Mouse (Mus musculus) neural tube, embryonic 12.5 days (tissue): ENCODE data around the gene Tspan17. TPM values are rescaled to one million over a fixed set of nuclear protein-coding genes. Genes with fewer than 3 reads are reported as not detected.
A peak's percentile ranks its signal among the peaks of the same experiment; 100 is the strongest.
"Not testable (repeated sequence)": the region's sequence is repeated elsewhere in the genome, so short reads cannot be mapped to it uniquely, and the experiment has no call there.

ENCODE experiments used
- ATAC-seq: fragments of 200-750 bp; cut with Nextera tagmentation; 2 replicates; pipeline ENCODE4 v1.8.0; 2017; ENCODE audit warnings: low read depth, mild to moderate bottlenecking, moderate TSS enrichment, moderate library complexity; ENCODE audit not compliant: low FRiP score
- H3K27ac ChIP-seq: fragments of 300-500 bp; sonication (generic); 2 replicates; pipeline ENCODE4 v1.5.1; 2016
- H3K27me3 ChIP-seq: fragments of 300-500 bp; sonication (generic); replicated peaks from 2 replicates; pipeline ENCODE4 v1.6.1; 2016; ENCODE audit warnings: mild to moderate bottlenecking
- H3K36me3 ChIP-seq: fragments of 300-500 bp; sonication (generic); 2 replicates; pipeline ENCODE4 v1.6.1; 2016; ENCODE audit warnings: mild to moderate bottlenecking
- H3K4me1 ChIP-seq: fragments of 300-500 bp; sonication (generic); 2 replicates; pipeline ENCODE4 v1.6.1; 2016
- H3K4me2 ChIP-seq: fragments of 300-500 bp; sonication (generic); replicated peaks from 2 replicates; pipeline ENCODE4 v1.6.1; 2016; ENCODE audit warnings: mild to moderate bottlenecking
- H3K4me3 ChIP-seq: fragments of 300-500 bp; sonication (generic); 2 replicates; pipeline ENCODE4 v1.5.1; 2016
- H3K9ac ChIP-seq: fragments of 300-500 bp; sonication (generic); 2 replicates; pipeline ENCODE4 v1.6.1; 2016; ENCODE audit warnings: mild to moderate bottlenecking
- H3K9me3 ChIP-seq: fragments of 300-500 bp; sonication (generic); 2 replicates; pipeline ENCODE4 v1.6.1; 2016; ENCODE audit warnings: mild to moderate bottlenecking
- WGBS: fragments of 180-500 bp; shearing (Covaris S2); methylation state at CpG from one replicate; pipeline ENCODE4 v1.1.7; 2016; 5-methylcytosine and 5-hydroxymethylcytosine counted together
- polyA plus RNA-seq: library from polyadenylated mRNA; unstranded; fragments of >200 nt; fragmentation: Nextera tagmentation; extraction: Ambion mirVana; gene quantifications from 2 replicates; pipeline ENCODE4 v1.2.1, GENCODE M21; 2016

Gene Tspan17
- polyA plus RNA-seq, 1 experiment from 2014 or later, result 59.0 TPM

DNA sequence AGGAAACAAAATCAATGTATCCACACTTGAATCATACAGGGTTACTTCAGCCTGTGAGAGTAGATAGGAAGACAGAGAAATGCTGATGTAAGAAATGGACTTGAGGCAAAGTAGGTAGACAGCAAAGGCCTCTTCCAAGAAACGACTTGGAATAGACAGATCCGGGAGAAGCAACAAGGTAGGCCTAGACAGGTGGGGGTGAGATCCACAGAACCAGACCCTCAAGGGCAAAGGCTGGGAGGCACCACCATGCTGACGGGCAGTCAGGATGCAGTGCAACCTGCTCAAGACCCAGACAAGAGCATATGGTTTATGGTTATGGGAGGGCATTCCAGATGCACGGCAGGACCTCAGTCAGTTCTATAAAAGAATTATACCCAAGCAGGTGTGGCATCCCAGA lies 22.2 kb upstream of the Tspan17 start:
- no peak for ATAC-seq
- no peak overlapping the region for H3K4me2 ChIP-seq
- peaks cover 14% of the 10 kb centered on the region for H3K4me1 ChIP-seq
- H3K9me3 ChIP-seq, result no peaks in the 10 kb centered on the region
- H3K27me3 ChIP-seq, result peaks cover 53% of the 10 kb centered on the region
- WGBS, result 83% methylated on average over 4 of the region's 4 CpGs
- H3K27ac ChIP-seq, result no peak overlapping the region
- H3K9ac ChIP-seq, result no peak overlapping the region
- no peaks in the 10 kb centered on the region for H3K36me3 ChIP-seq
- H3K4me3 ChIP-seq, result no peak overlapping the region

DNA sequence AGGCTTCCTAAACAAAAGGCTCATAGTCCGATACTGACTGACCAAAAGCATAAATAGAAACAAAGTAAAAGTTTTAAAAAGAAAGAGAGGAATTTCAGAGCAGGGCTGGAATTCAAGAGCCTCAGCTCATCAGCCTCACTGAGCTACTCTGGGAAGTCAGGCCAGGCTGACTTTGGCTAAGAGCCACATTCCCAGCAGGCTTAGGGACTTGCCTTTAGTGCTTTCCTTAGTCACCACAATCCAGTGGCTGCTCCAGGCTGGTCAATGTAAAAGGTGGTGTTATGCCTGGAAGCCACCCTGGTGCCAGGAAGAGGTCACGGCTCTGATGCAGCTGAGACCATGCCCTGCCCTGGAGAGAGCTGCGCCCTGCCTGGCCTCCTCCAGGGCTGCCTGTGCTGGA lies 8.6 kb upstream of the Tspan17 start:
- no peak for ATAC-seq
- H3K36me3 ChIP-seq, result no peaks in the 10 kb centered on the region
- 83% methylated on average over 3 of the region's 3 CpGs for WGBS
- no peak overlapping the region for H3K9ac ChIP-seq
- H3K4me1 ChIP-seq, result no peaks in the 10 kb centered on the region
- no peaks in the 10 kb centered on the region for H3K9me3 ChIP-seq
- no peaks in the 10 kb centered on the region for H3K27me3 ChIP-seq
- no peak overlapping the region for H3K4me2 ChIP-seq
- H3K4me3 ChIP-seq, result no peak overlapping the region
- H3K27ac ChIP-seq, result no peak overlapping the region

DNA sequence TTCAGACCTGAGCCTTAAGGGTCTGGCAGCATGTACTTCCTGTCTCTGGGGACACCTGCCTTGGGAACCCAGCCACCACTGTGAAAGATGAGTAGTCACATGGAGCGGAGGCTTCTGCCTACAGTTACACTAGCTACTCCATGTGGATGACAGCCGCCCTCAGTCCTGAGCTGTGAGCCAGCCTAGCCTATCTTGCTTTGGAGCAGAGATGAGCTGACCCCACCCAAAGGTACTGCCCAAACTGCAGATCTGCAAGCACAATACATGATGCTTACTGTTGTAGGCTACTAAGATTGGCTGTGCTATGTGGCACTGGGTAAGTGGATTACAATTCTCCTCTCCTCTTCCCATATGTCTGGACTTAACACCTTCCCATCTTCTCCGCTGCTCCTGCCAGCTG lies 8.1 kb upstream of the Tspan17 start:
- Histone ChIP-seq H3K9ac (no peak overlapping the region), H3K4me1 (no peaks in the 10 kb centered on the region), H3K4me2 (no peak overlapping the region), H3K4me3 (no peak overlapping the region), H3K9me3 (no peaks in the 10 kb centered on the region), H3K27ac (no peak overlapping the region), H3K36me3 (no peaks in the 10 kb centered on the region), H3K27me3 (no peaks in the 10 kb centered on the region)
- 90% methylated on average over 3 of the region's 3 CpGs for WGBS
- ATAC-seq, result no peak

DNA sequence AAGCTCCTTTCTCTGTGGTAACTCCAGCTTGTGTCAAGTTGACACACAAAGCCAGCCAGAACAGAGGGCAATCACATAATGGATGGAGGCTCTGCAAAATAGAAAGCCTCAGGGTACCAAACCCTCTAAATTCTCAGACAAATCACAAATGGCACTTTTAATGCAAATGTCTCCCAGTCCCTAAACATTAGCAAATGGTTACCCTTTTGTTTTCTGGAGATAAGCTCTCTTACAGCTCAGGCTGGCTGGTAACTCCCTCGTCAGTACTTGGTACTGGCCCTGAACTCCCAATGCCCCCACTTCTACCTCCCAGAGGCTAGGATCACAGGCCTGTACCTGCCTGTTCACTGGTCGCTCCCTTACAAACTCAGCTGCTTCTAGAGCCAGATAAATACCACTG lies 5.9 kb upstream of the Tspan17 start:
- Histone ChIP-seq H3K36me3 (no peaks in the 10 kb centered on the region), H3K9ac (no peak overlapping the region), H3K27me3 (no peaks in the 10 kb centered on the region), H3K4me3 (no peak overlapping the region), H3K27ac (no peak overlapping the region), H3K4me2 (no peak overlapping the region), H3K4me1 (no peaks in the 10 kb centered on the region), H3K9me3 (no peaks in the 10 kb centered on the region)
- no peak for ATAC-seq
- whole genome bisulfite sequencing, result 34% methylated on average over 2 of the region's 2 CpGs

DNA sequence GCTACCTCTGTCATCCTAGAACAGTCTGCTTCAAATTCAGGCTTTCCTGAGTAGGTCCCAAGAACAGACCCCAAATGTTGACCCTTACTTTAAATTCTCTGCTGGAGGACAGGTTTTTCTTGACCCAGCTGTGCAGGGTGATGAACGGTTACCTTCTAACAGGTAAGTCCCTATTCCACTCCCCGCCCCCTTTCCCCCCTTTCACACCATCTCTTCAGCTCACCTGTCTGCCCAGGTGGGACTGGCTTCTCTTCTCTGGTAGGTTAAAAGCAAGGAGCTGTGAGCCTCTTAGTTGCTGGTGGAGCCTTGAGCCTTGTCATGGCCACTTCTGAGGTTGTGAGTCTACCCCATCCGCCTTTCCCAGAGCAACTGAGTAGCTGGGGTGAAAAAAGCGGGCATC lies 5.5 kb upstream of the Tspan17 start, which contains the start of gene Eif4e1b:
Eif4e1b (plus strand) TSS at position 301 of the 400 bp plus-strand sequence.
- 87% methylated on average over 4 of the region's 4 CpGs for WGBS
- no peaks in the 10 kb centered on the region for H3K36me3 ChIP-seq
- H3K4me3 ChIP-seq, result no peak within 1 kb of the TSS
- no peak within 1 kb of the TSS for H3K9ac ChIP-seq
- no peak within 1 kb of the TSS for H3K4me2 ChIP-seq
- H3K27ac ChIP-seq, result no peak within 1 kb of the TSS
- H3K4me1 ChIP-seq, result no peaks in the 10 kb centered on the region
- H3K9me3 ChIP-seq, result no peaks in the 10 kb centered on the region
- no peak for ATAC-seq
- no peaks in the 10 kb centered on the region for H3K27me3 ChIP-seq

DNA sequence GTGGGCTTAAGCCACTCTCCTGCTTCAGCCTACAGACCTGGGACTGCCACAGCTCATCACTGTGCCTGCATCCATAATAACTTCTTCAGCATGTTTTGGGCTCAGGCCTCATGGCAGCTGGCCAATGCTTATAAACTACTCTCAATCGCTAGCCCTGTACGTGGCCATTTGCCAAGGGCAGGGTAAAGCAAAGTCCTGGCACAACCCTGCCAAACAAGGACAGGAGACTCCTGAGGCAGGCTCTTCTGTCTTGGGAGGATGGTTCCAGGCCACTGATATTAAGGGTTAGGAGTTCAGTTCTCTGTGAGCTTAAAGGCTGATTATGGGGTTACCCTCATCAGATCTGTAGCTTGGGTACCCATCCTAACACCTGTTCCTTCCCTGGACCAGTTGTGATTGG lies 1.6 kb upstream of the Tspan17 start:
- whole genome bisulfite sequencing, result 66% methylated on average over 2 of the region's 2 CpGs
- not testable (repeated sequence) for ATAC-seq, H3K9me3 ChIP-seq, H3K36me3 ChIP-seq, H3K4me2 ChIP-seq, H3K9ac ChIP-seq, H3K4me3 ChIP-seq, H3K27ac ChIP-seq
- Histone ChIP-seq H3K4me1 (peaks cover 14% of the 10 kb centered on the region; the same call in 1 of the 2 replicates), H3K27me3 (peaks cover 11% of the 10 kb centered on the region)

DNA sequence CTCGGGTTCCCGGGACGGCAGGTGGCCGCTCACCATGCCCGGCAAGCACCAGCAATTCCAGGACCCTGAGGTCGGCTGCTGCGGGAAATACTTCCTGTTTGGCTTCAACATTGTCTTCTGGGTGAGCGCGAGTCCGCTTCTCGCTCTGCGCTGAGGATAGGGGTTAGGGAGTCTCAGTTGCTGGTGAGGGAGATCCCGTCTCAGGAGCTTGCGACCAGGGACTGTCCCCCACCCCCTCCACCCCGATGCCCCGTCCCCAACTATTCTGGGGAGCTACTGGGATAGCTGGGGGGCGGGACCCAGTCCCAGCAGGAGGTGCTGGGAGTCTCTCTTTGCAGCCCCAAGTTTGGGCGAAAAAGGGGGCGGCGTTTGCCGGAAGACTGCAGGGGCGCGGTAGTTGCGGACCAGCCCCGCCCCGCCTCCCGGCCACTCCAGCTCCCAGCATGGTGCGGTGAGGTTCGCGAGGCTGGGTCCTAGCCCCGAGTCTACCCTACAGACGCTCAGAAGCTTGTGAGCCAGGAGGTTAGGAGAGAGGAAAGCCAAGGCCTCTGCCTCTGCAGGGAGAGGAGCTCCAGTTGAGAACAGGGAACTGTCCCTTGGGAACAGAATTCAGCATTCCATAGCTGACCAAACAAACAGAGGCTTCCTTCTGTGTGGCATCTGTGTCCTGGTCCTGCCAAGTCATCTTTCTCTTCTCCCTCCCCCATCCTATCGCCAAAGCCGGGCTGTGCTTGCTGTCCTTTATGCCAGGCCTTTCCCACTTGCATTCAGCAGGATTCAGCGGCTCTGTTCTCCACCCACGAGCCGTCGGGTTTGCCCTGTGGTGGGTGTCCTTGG lies 602 bp downstream of the Tspan17 start:
- WGBS, result 2% methylated on average over 38 of the region's 38 CpGs

DNA sequence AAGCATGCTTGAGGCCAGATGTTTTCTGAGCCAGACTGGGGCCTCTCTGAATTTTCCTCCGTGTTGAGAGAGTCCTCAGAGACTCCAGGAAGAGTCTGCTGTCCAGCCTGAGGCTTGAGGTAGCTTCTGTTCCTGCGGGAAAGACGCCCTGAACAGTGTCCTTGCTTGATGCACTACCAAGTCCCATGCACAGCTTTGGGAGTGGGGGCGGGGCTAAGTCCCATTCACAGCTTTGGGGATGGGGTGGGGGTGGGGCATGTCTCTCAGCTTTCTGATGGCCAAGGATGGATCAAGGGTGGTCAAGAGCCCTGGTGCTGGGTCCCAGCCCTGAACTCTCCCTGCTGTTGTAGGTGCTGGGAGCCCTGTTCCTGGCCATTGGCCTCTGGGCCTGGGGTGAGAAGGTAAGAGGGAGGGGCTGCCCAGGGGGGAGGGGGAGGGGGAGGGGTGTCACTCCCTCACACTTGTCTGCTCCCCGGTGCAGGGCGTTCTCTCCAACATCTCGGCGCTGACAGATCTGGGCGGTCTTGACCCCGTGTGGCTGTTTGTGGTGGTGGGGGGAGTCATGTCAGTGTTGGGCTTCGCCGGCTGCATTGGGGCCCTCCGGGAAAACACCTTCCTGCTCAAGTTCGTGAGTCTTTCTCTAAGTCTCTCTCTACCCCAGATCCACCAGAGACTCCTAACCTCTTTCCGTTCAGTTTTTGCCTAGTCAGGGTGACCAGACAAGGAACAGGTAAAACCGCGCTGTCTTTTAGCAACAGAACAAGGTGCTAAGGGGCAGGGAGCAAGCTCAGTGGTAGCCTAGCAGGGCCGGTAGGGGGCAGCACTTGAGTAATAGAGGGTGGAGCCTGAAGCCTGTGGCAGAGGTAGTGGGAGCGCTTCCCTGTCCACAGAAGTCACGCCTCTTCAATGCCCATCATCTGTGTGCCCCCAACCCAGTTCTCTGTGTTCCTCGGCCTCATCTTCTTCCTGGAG lies 3.4 kb downstream of the Tspan17 start:
- Histone ChIP-seq H3K4me1 (peaks cover 14% of the 10 kb centered on the region; the same call in 1 of the 2 replicates), H3K4me2 (no peak overlapping the region), H3K27ac (no peak overlapping the region), H3K9ac (no peak overlapping the region), H3K36me3 (no peaks in the 10 kb centered on the region), H3K9me3 (no peaks in the 10 kb centered on the region), H3K27me3 (peaks cover 21% of the 10 kb centered on the region), H3K4me3 (no peak overlapping the region)
- WGBS, result 17% methylated on average over 21 of the region's 21 CpGs
- ATAC-seq, result no peak

More for the DNA sequence above, 602 bp downstream of the Tspan17 start:
- peak; percentile 56 for ATAC-seq
- H3K9ac ChIP-seq, result peak overlapping the region; percentile 49
- H3K27me3 ChIP-seq, result peaks cover 12% of the 10 kb centered on the region
- no peaks in the 10 kb centered on the region for H3K36me3 ChIP-seq
- H3K4me2 ChIP-seq, result peak overlapping the region; percentile 77
- H3K4me3 ChIP-seq, result peak overlapping the region; percentile 50
- no peaks in the 10 kb centered on the region for H3K9me3 ChIP-seq
- H3K4me1 ChIP-seq, result peaks cover 14% of the 10 kb centered on the region; the same call in 1 of the 2 replicates
- no peak overlapping the region for H3K27ac ChIP-seq

DNA sequence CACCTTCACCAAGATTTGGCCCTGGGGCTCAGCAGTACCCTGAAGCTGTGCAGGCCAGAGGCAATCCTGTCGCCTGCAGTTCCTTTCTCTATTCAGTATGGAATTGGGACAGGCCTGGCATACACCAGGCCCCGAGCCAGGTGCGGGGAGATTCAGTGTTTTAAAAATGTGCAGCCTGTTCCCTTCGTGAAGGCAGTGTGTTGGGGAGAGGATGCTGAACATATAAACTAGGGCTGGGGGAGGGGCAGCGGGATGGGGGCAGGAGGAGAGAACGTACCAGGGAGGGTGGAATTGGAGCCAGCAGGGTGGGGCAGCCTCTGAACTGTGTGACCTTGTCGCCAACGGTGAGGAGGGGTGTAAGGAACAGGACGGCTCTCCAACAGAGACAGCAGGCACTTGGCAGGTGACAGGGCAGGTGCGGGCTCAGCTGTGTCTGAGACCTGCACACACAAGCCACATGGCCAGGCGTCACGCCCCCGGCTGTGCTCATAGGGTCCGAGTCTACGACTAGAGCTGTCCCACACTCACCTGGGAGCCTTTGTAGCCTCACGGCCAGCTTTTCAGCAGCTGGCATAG lies 4.9 kb downstream of the Tspan17 start:
- 79% methylated on average over 16 of the region's 16 CpGs for WGBS
- H3K9ac ChIP-seq, result no peak overlapping the region
- no peak overlapping the region for H3K4me2 ChIP-seq
- peaks cover 12% of the 10 kb centered on the region; the same call in 1 of the 2 replicates for H3K4me1 ChIP-seq
- no peak overlapping the region for H3K4me3 ChIP-seq
- no peaks in the 10 kb centered on the region for H3K9me3 ChIP-seq
- peaks cover 25% of the 10 kb centered on the region for H3K27me3 ChIP-seq
- H3K36me3 ChIP-seq, result no peaks in the 10 kb centered on the region
- no peak overlapping the region for H3K27ac ChIP-seq
- no peak for ATAC-seq

DNA sequence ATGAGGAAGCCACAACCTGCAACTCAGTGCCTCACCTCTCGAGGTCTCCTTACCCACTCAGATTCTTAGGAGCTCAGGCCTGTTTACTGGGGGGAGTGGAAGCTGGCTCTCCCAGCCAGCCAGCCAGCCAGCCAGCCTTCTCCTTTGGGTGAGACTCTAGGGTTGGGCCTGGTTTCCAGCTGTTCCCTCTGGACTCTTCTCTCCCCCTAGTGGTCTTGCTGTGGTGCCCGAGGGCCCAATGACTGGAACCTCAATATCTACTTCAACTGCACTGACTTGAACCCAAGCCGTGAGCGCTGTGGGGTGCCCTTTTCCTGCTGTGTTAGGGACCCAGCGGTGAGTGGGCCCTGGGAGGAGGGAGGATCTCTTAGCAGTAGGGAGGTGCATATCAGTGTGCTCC lies 5.7 kb downstream of the Tspan17 start:
- Histone ChIP-seq H3K27ac (no peak overlapping the region), H3K36me3 (no peaks in the 10 kb centered on the region), H3K4me3 (no peak overlapping the region), H3K9me3 (no peaks in the 10 kb centered on the region), H3K4me2 (no peak overlapping the region), H3K4me1 (peaks cover 7% of the 10 kb centered on the region; the same call in 1 of the 2 replicates), H3K27me3 (peaks cover 25% of the 10 kb centered on the region), H3K9ac (no peak overlapping the region)
- ATAC-seq, result no peak
- WGBS, result 56% methylated on average over 5 of the region's 5 CpGs

DNA sequence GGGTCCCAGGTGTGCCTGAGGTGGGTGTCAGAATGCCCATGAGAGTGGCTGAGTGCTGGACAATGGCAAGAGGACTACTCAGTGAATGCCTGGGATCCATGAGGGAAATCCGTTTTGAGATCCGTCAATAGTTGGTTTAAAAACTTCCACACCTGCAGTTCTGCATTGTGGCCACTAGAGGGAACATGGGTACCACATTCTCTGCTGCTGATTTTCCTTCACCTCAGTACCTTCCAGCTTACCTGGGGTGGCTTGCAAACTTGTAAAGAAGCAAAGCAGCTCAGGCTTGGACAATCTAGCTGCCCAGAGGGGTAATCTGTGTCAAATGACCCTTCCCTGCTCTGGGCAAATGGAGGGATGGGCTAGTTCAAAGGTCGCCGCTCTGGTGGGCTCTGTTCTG lies 8.2 kb downstream of the Tspan17 start:
- no peaks in the 10 kb centered on the region for H3K4me1 ChIP-seq
- H3K27ac ChIP-seq, result no peak overlapping the region
- no peak overlapping the region for H3K4me2 ChIP-seq
- H3K36me3 ChIP-seq, result no peaks in the 10 kb centered on the region
- no peaks in the 10 kb centered on the region for H3K9me3 ChIP-seq
- H3K4me3 ChIP-seq, result no peak overlapping the region
- no peak for ATAC-seq
- peaks cover 14% of the 10 kb centered on the region for H3K27me3 ChIP-seq
- H3K9ac ChIP-seq, result no peak overlapping the region
- 33% methylated on average over 4 of the region's 4 CpGs for WGBS
